8 mouse cellular contexts compared by ENCODE assay signal in the genomic region with DNA sequence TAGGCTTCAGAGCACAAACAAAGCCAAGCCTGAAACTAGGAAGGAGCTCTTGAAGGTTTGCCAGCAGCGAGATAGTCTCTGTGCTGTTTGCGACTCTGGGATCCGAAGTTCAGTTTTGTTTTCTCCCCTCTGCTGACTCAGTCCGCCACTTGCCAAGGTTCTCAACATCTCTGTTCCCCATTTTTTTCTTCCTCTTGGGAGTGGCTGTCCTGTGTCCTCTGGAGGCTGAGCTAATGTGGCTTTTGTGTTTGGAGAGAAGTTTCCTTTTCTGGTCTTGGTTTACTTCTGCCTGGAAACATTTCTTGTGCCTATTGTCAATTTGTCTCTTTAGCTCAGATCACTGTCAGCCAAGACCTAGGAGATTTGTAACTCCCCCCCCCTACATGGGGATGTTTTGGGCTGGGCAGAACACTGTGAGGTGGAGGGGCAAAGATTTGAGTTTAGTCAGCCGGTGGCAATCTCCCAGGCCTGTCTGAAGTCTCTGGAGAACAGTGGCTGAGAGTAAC.
DNase-seq lines count a peak whose midpoint lies in the region; ATAC-seq lines count a peak whose summit lies in the region.

No protein-coding gene starts in this region.

- ATAC-seq in hindbrain, embryonic 13.5 days (ENCODE audit: low FRiP score), result no peak
- no peak for ATAC-seq in hindbrain, embryonic 11.5 days (ENCODE audit: low FRiP score)
- ATAC-seq in kidney, embryonic 16.5 days (ENCODE audit: low FRiP score, low TSS enrichment), result no peak

- no peak overlapping the region for H3K4me3 ChIP-seq in hindbrain, embryonic 13.5 days
- H3K4me3 ChIP-seq in hindbrain, embryonic 11.5 days (ENCODE audit: low read depth, low read length), result no peak overlapping the region
- no peak overlapping the region for H3K4me3 ChIP-seq in kidney, embryonic 16.5 days (ENCODE audit: low read length)
- no peak overlapping the region for H3K4me3 ChIP-seq in macrophage (ENCODE audit: inconsistent target)

- DNase-seq in hindbrain, embryonic 11.5 days (ENCODE audit: low spot score), result no peak
- DNase-seq in adipocyte (ENCODE audit: low spot score), result peak; percentile 91
- peak; percentile 89 to 94 for DNase-seq in heart, adult 18-20 months
- no peak for DNase-seq in cerebellum, adult 9-10 months
- DNase-seq in cerebellum, postnatal 4 days (ENCODE audit: low spot score in 2 of 2), result no peak

- peaks cover 27% of the 10 kb centered on the region for H3K36me3 ChIP-seq in hindbrain, embryonic 13.5 days
- no peaks in the 10 kb centered on the region for H3K36me3 ChIP-seq in hindbrain, embryonic 11.5 days (ENCODE audit: control insufficient read depth, insufficient read depth, low read length)
- H3K36me3 ChIP-seq in kidney, embryonic 16.5 days (ENCODE audit: insufficient read depth, low read length), result peaks cover 31% of the 10 kb centered on the region
- H3K36me3 ChIP-seq in macrophage (ENCODE audit: inconsistent target), result peaks cover 54% of the 10 kb centered on the region

- peak overlapping the region; percentile 19; the same call in 1 of the 2 replicates for H3K27ac ChIP-seq in hindbrain, embryonic 13.5 days
- H3K27ac ChIP-seq in hindbrain, embryonic 11.5 days (ENCODE audit: low read depth, low read length), result no peak overlapping the region
- H3K27ac ChIP-seq in kidney, embryonic 16.5 days (ENCODE audit: low read length), result peak overlapping the region; percentile 64
- peak overlapping the region; percentile 99 for H3K27ac ChIP-seq in macrophage

- WGBS in hindbrain, embryonic 13.5 days, result 71% methylated on average over 5 of the region's 5 CpGs
- WGBS in hindbrain, embryonic 11.5 days, result 83% methylated on average over 5 of the region's 5 CpGs
- 55% methylated on average over 5 of the region's 5 CpGs for WGBS in kidney, embryonic 16.5 days
- WGBS in macrophage (ENCODE audit: missing documents), result 5% methylated on average over 5 of the region's 5 CpGs

- H3K9me3 ChIP-seq in hindbrain, embryonic 13.5 days, result no peaks in the 10 kb centered on the region
- H3K9me3 ChIP-seq in hindbrain, embryonic 11.5 days (ENCODE audit: control insufficient read depth, low read length), result no peaks in the 10 kb centered on the region
- H3K9me3 ChIP-seq in kidney, embryonic 16.5 days (ENCODE audit: low read length), result no peaks in the 10 kb centered on the region

- H3K9ac ChIP-seq in hindbrain, embryonic 13.5 days, result no peak overlapping the region
- no peak overlapping the region for H3K9ac ChIP-seq in hindbrain, embryonic 11.5 days (ENCODE audit: low read depth, low read length)
- no peak overlapping the region for H3K9ac ChIP-seq in kidney, embryonic 16.5 days (replicated peaks; ENCODE audit: low read length)

- no peaks in the 10 kb centered on the region for H3K4me1 ChIP-seq in hindbrain, embryonic 13.5 days (replicated peaks)
- no peaks in the 10 kb centered on the region for H3K4me1 ChIP-seq in hindbrain, embryonic 11.5 days (replicated peaks; ENCODE audit: control insufficient read depth, insufficient read depth, low read length)
- peaks cover 27% of the 10 kb centered on the region for H3K4me1 ChIP-seq in kidney, embryonic 16.5 days (ENCODE audit: insufficient read depth, low read length)

- no peaks in the 10 kb centered on the region for H3K27me3 ChIP-seq in hindbrain, embryonic 13.5 days
- H3K27me3 ChIP-seq in hindbrain, embryonic 11.5 days (ENCODE audit: control insufficient read depth, insufficient read depth, low read length), result no peaks in the 10 kb centered on the region
- no peaks in the 10 kb centered on the region for H3K27me3 ChIP-seq in kidney, embryonic 16.5 days (ENCODE audit: insufficient read depth, low read length)

- H3K4me2 ChIP-seq in hindbrain, embryonic 13.5 days, result no peak overlapping the region
- H3K4me2 ChIP-seq in hindbrain, embryonic 11.5 days (replicated peaks; ENCODE audit: low read depth, low read length), result no peak overlapping the region
- H3K4me2 ChIP-seq in kidney, embryonic 16.5 days (replicated peaks; ENCODE audit: low read depth, low read length), result no peak overlapping the region

- H3K79me2 ChIP-seq in macrophage (ENCODE audit: inconsistent target), result peaks cover 61% of the 10 kb centered on the region

Comparison
In these comparisons a context has a peak if more than half of its experiments do, and no peak if none do; other contexts are left out.
1. DNase-seq: peak in adipocyte (single experiment) and heart, adult 18-20 months (2 of 2); none in hindbrain, embryonic 11.5 days (single experiment), cerebellum, adult 9-10 months (single experiment) and cerebellum, postnatal 4 days (0 of 2).